Mouse (Mus musculus) stomach, embryonic 14.5 days (tissue): ENCODE results near the gene Clcnka. TPM values are rescaled to one million over a fixed set of nuclear protein-coding genes. Genes with fewer than 3 reads are reported as not detected.

ENCODE experiments used
- ATAC-seq: fragments of 200-750 bp; cut with Nextera tagmentation; 2 replicates; pipeline ENCODE4 v1.8.0; 2017; ENCODE audit warnings: low read depth, moderate TSS enrichment; ENCODE audit not compliant: insufficient number of reproducible peaks, insufficient read depth, low FRiP score
- H3K27ac ChIP-seq: fragments of 300-500 bp; sonication (generic); 2 replicates; pipeline ENCODE4 v1.5.1; 2014; ENCODE audit warnings: mild to moderate bottlenecking, low read length, moderate library complexity, mixed read lengths
- H3K27me3 ChIP-seq: fragments of 300-500 bp; sonication (generic); 2 replicates; pipeline ENCODE4 v1.6.1; 2014; ENCODE audit warnings: low read length, control low read depth, mixed read lengths; ENCODE audit not compliant: control insufficient read depth, insufficient read depth
- H3K36me3 ChIP-seq: fragments of 300-500 bp; sonication (generic); 2 replicates; pipeline ENCODE4 v1.6.1; 2014; ENCODE audit warnings: mild to moderate bottlenecking, control low read depth, low read length, moderate library complexity, mixed read lengths; ENCODE audit not compliant: control insufficient read depth, insufficient read depth
- H3K4me1 ChIP-seq: fragments of 300-500 bp; sonication (generic); 2 replicates; pipeline ENCODE4 v1.6.1; 2014; ENCODE audit warnings: low read length, control low read depth, mixed read lengths; ENCODE audit not compliant: control insufficient read depth, insufficient read depth
- H3K4me2 ChIP-seq: fragments of 300-500 bp; sonication (generic); replicated peaks from 2 replicates; pipeline ENCODE4 v1.6.1; 2014; ENCODE audit warnings: low read depth, low read length, control low read depth
- H3K4me3 ChIP-seq: fragments of 300-500 bp; sonication (generic); 2 replicates; pipeline ENCODE4 v1.5.1; 2014; ENCODE audit warnings: low read depth, low read length, control low read depth
- H3K9ac ChIP-seq: fragments of 300-500 bp; sonication (generic); replicated peaks from 2 replicates; pipeline ENCODE4 v1.6.1; 2014; ENCODE audit warnings: low read depth, mild to moderate bottlenecking, control low read depth, low read length, moderate library complexity, mixed read lengths
- H3K9me3 ChIP-seq: fragments of 300-500 bp; sonication (generic); 2 replicates; pipeline ENCODE4 v1.6.1; 2016; ENCODE audit warnings: low read depth, low read length, control low read depth; ENCODE audit not compliant: control insufficient read depth
- WGBS: fragments of 180-500 bp; shearing (Covaris S2); extraction: QIAGEN DNeasy Blood & Tissue Kit; methylation state at CpG from one replicate; pipeline ENCODE4 v1.1.7; 2014; 5-methylcytosine and 5-hydroxymethylcytosine counted together
- microRNA-seq: library from miRNA; unstranded; fragments of <30 nt; microRNA quantifications from one replicate; pipeline ENCODE4, GENCODE M21; 2016
- polyA plus RNA-seq: library from polyadenylated mRNA; unstranded; fragments of >200 nt; fragmentation: Nextera tagmentation; extraction: Ambion mirVana; gene quantifications from 2 replicates; pipeline ENCODE4 v1.2.1, GENCODE M21; 2014

Gene Clcnka
- polyA plus RNA-seq, 1 experiment from 2014 or later: 0.16 TPM

DNA sequence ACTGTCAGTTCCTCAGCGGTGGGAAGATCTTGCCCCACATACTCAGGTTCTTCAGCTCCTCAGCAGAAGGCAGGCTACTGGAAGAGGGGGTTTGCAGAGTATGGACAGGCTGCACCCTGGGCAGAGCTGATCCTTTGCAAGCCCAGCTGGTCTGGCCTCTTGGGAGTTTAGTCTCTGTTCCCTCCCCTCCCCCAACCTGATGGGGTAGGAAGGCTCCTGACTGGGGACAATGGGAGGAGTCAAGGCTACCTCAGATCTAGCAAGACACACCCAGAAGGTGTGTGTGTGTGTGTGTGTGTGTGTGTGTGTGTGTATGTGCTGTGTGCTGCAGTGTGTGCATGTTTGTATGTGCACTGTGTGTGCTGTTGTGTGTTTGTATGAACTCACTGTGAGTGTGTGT lies 59.7 kb downstream of the Clcnka start:
- Histone ChIP-seq H3K36me3 (no peaks in the 10 kb centered on the region), H3K4me1 (peaks cover 28% of the 10 kb centered on the region), H3K27me3 (no peaks in the 10 kb centered on the region), H3K9me3 (no peaks in the 10 kb centered on the region), H3K4me2 (0 out of 2 replicates have a peak overlapping the region, but pooled peaks have one; percentile 15), H3K4me3 (no peak overlapping the region), H3K9ac (no peak overlapping the region), H3K27ac (peak overlapping the region; percentile 66; the same call in 1 of the 2 replicates)
- ATAC-seq: peak; percentile 35; the same call in 1 of the 2 replicates
- WGBS: 20% methylated on average over 1 of the region's 1 CpGs

DNA sequence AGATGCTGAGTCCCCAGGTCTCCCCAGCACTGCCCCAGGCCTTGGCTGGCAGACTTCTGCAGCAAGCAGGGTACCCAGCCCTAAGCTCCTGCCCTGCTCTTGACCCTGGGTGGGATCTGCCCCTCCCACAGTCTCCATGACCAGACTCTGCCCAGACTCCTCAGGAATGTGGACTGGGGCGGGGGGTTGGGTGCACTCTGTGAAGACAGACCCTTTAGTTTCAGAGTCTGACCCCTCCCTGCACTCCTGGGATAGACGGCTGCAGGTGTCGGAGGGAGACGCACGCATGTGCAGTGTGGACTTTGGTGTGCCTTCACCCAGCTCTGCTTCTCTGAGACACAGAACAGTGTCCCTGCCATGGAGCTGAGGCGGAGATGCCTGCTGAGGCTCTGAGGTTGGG lies 60.5 kb downstream of the Clcnka start:
- no peaks in the 10 kb centered on the region for H3K36me3 ChIP-seq
- H3K9ac ChIP-seq: no peak overlapping the region
- no peak overlapping the region for H3K4me3 ChIP-seq
- H3K27ac ChIP-seq: peak overlapping the region; percentile 66
- ATAC-seq: peak; percentile 68
- 0 out of 2 replicates have a peak overlapping the region, but pooled peaks have one; percentile 15 for H3K4me2 ChIP-seq
- no peaks in the 10 kb centered on the region for H3K9me3 ChIP-seq
- no peaks in the 10 kb centered on the region for H3K27me3 ChIP-seq
- WGBS: 22% methylated on average over 6 of the region's 6 CpGs
- peaks cover 28% of the 10 kb centered on the region for H3K4me1 ChIP-seq

DNA sequence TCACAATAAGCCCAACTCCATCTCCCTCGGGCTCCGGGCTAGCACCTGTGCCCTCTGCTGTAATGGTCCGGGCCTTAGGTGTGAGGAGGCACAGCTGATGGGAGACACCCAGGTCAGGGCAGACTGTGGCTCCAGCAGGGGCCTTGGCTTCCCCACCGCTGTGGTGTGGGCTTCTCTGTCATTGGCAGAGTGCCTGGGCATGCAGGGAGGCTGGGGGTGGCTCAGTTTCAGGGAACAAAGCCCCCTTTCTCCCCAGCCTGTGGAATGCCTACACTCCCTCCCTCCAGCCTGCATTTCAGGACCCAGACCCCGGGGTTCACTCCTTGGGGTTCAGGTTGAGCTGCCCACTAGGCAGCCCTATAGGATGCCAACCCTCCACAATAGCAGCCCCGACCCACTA lies 62.3 kb downstream of the Clcnka start:
- Histone ChIP-seq H3K4me2 (no peak overlapping the region), H3K27ac (peak overlapping the region; percentile 36; the same call in 1 of the 2 replicates), H3K4me3 (no peak overlapping the region), H3K9ac (no peak overlapping the region), H3K4me1 (peaks cover 28% of the 10 kb centered on the region), H3K9me3 (no peaks in the 10 kb centered on the region), H3K36me3 (no peaks in the 10 kb centered on the region), H3K27me3 (no peaks in the 10 kb centered on the region)
- no peak for ATAC-seq
- WGBS: 63% methylated on average over 6 of the region's 6 CpGs

DNA sequence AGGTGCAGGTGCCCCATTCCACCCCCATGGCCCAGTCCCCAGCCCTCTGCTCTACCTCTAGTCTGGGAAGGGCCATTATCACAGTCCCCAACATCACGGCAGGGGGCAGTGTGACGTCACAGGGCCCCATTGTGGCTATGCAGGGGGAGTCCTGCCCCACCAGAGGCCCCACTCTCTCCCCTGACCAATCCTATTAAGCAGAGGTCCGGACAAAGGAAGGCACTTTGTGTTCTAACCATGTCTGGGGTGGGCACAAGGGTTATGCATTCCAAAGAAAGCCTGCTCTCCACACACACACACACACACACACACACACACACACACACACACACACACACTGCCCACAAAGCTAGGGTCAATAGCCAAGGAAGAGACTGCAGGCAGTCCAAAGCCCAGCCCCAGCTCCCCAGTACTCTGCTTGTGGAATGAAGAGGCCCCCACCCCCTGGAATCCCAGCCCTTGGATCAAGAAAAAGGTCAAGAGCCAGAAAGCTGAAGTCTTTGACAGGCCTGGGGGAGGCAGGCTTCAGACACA lies 63.2 kb downstream of the Clcnka start:
- no peak overlapping the region for H3K9ac ChIP-seq
- WGBS: 15% methylated on average over 3 of the region's 3 CpGs
- H3K36me3 ChIP-seq: no peaks in the 10 kb centered on the region
- H3K4me2 ChIP-seq: no peak overlapping the region
- H3K27me3 ChIP-seq: no peaks in the 10 kb centered on the region
- peaks cover 28% of the 10 kb centered on the region for H3K4me1 ChIP-seq
- H3K27ac ChIP-seq: peak overlapping the region; percentile 27; the same call in 1 of the 2 replicates
- no peak overlapping the region for H3K4me3 ChIP-seq
- peak; percentile 25; the same call in 1 of the 2 replicates for ATAC-seq
- no peaks in the 10 kb centered on the region for H3K9me3 ChIP-seq

DNA sequence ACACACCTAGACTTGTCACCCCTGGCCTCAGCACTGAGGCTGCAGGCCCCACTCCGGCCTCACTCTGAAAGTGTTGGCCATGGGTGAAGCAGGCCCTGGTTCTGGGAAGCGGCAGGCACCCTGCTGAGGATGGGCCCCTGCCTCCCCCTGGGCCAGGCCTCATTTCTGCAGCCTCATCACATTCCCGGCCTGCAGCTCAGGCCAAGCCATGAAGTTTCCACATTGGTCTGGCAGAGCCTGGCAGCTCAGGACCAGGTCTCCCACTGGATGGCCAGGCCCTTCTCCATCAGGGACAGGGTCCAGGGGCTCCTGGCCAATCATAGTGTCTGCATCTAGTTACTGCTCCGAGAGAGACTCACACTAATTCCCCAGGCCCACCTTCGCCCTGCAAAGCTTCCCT lies 63.8 kb downstream of the Clcnka start:
- no peak for ATAC-seq
- Histone ChIP-seq H3K9me3 (no peaks in the 10 kb centered on the region), H3K27me3 (no peaks in the 10 kb centered on the region), H3K36me3 (no peaks in the 10 kb centered on the region), H3K9ac (no peak overlapping the region; the same call in 1 of the 2 replicates), H3K4me1 (peaks cover 28% of the 10 kb centered on the region), H3K27ac (peak overlapping the region; percentile 27; the same call in 1 of the 2 replicates), H3K4me2 (no peak overlapping the region), H3K4me3 (no peak overlapping the region)
- 61% methylated on average over 5 of the region's 5 CpGs for WGBS

Small RNA genes lying within 50 kb of the gene (microRNA-seq; reads per million reads assigned to microRNA genes)
- not detected for gene Gm25690

Other genes with a start within 250 kb of the Clcnka start
- 5.2 and 6.5 TPM in 2 replicates for gene Rsg1, start 184.8 kb downstream of the Clcnka start, polyA plus RNA-seq
- 23.0 and 26.4 TPM in 2 replicates for gene Arhgef19, start 159.2 kb downstream of the Clcnka start, polyA plus RNA-seq
- gene Epha2, start 97.5 kb downstream of the Clcnka start, polyA plus RNA-seq: 2.8 and 3.4 TPM in 2 replicates
- gene Fam131c, start 30.5 kb downstream of the Clcnka start, polyA plus RNA-seq: 4.3 and 4.4 TPM in 2 replicates
- gene Clcnkb, start 17.3 kb upstream of the Clcnka start, polyA plus RNA-seq: not detected in 2 replicates
- gene Hspb7, start 22.1 kb upstream of the Clcnka start, polyA plus RNA-seq: 4.2 and 4.7 TPM in 2 replicates
- gene Srarp, start 37.4 kb upstream of the Clcnka start, polyA plus RNA-seq: not detected in 2 replicates
- gene Zbtb17, start 45.9 kb upstream of the Clcnka start, polyA plus RNA-seq: 30.8 and 30.9 TPM in 2 replicates
- 16.2 and 16.9 TPM in 2 replicates for gene Spen, start 139.9 kb upstream of the Clcnka start, polyA plus RNA-seq
- gene Fblim1, start 207.4 kb upstream of the Clcnka start, polyA plus RNA-seq: 94.9 and 98.0 TPM in 2 replicates
- 0.29 and 0.32 TPM in 2 replicates for gene Tmem82, start 219.9 kb upstream of the Clcnka start, polyA plus RNA-seq
- not detected in 2 replicates for gene Slc25a34, start 225.1 kb upstream of the Clcnka start, polyA plus RNA-seq